Mouse (Mus musculus) forelimb bud, embryonic 11.5 days (tissue): Measurements from ENCODE around the gene Coro2b.

Source experiments
- DNase-seq: peaks from one replicate; pipeline ENCODE4 v3.0.0-alpha.2; 2012; ENCODE audit warnings: low read depth, low spot score

Gene Coro2b

GRCm38 (mm10) chr9:62513492-62514133 is 23.2 kb downstream of the Coro2b start:
- no peak for DNase-seq

GRCm38 (mm10) chr9:62510530-62510936 is 26.3 kb downstream of the Coro2b start:
- peak; percentile 35 for DNase-seq

- DNase-seq, result no peak
Measured at GRCm38 (mm10) chr9:62509617-62510016, 27.2 kb downstream of the Coro2b start.

- DNase-seq, result no peak
Measured at GRCm38 (mm10) chr9:62508740-62509524, 27.9 kb downstream of the Coro2b start.

GRCm38 (mm10) chr9:62506467-62507067 is 30.3 kb downstream of the Coro2b start:
- no peak for DNase-seq

GRCm38 (mm10) chr9:62504129-62504528 is 32.7 kb downstream of the Coro2b start:
- DNase-seq, result no peak

GRCm38 (mm10) chr9:62502361-62502760 is 34.5 kb downstream of the Coro2b start:
- DNase-seq, result no peak

GRCm38 (mm10) chr9:62501566-62501965 is 35.3 kb downstream of the Coro2b start:
- DNase-seq, result no peak

- no peak for DNase-seq
Measured at GRCm38 (mm10) chr9:62500007-62500406, 36.8 kb downstream of the Coro2b start.

- no peak for DNase-seq
Measured at GRCm38 (mm10) chr9:62498945-62499344, 37.9 kb downstream of the Coro2b start.

GRCm38 (mm10) chr9:62497135-62498092 is 39.4 kb downstream of the Coro2b start:
- no peak for DNase-seq

- DNase-seq, result no peak
Measured at GRCm38 (mm10) chr9:62492306-62492990, 44.4 kb downstream of the Coro2b start.

GRCm38 (mm10) chr9:62491611-62492010 is 45.2 kb downstream of the Coro2b start:
- DNase-seq, result no peak

- no peak for DNase-seq
Measured at GRCm38 (mm10) chr9:62491104-62491503, 45.7 kb downstream of the Coro2b start.

- no peak for DNase-seq
Measured at GRCm38 (mm10) chr9:62484107-62484506, 52.7 kb downstream of the Coro2b start.

- no peak for DNase-seq
Measured at GRCm38 (mm10) chr9:62482788-62483187, 54.1 kb downstream of the Coro2b start.

- no peak for DNase-seq
Measured at GRCm38 (mm10) chr9:62480898-62481642, 55.8 kb downstream of the Coro2b start.

- no peak for DNase-seq
Measured at GRCm38 (mm10) chr9:62480149-62480548, 56.7 kb downstream of the Coro2b start.

- DNase-seq, result no peak
Measured at GRCm38 (mm10) chr9:62476782-62477487, 59.9 kb downstream of the Coro2b start.

- DNase-seq, result no peak
Measured at GRCm38 (mm10) chr9:62474206-62474605, 62.6 kb downstream of the Coro2b start.
